Mouse (Mus musculus) liver, adult 2 months (tissue): ENCODE results near the gene Wbp2nl.

ENCODE experiments used
- CTCF ChIP-seq: fragments of 200-500 bp; IDR thresholded peaks from 2 replicates; pipeline ENCODE4 v1.5.1; 2011; ENCODE audit warnings: low read depth, low read length, control low read depth
- POLR2A ChIP-seq: fragments of 200-500 bp; IDR thresholded peaks from 2 replicates; pipeline ENCODE4 v1.6.1; 2011; ENCODE audit warnings: low read length, control low read depth; ENCODE audit not compliant: insufficient read depth; ENCODE audit errors: extremely low read depth

- TF ChIP-seq POLR2A (no peak), CTCF (no peak)
These were observed 23.5 kb upstream of the Wbp2nl start for GRCm38 (mm10) chr15:82274927-82275901.
